Mouse (Mus musculus): ENCODE results near the gene Prkar2b.

GRCm38 (mm10) chr12:32033536-32033935, 27.6 kb downstream of the Prkar2b start:
- no peak for TF ChIP-seq CTCF (conservative IDR thresholded peaks at IDR 0.05; ENCODE audit: low read length)
- TF ChIP-seq NANOG (IDR thresholded peaks at IDR 0.05; ENCODE audit: borderline replicate concordance, low read length), result no peak

Measured in E14TG2a.4 (cell line).